In genomic region chr17:9167571-9168201, GRCm38 (mm10) we compare ENCODE assay signal across 8 mouse cellular contexts.
DNase-seq lines count a peak whose midpoint lies in the region; ATAC-seq and TF ChIP-seq lines count a peak whose summit lies in the region.

No protein-coding gene starts in this region.

- H3K27ac ChIP-seq in embryonic fibroblast, embryonic 13.5 days (ENCODE audit: insufficient read depth, low read length) = no peak overlapping the region
- H3K27ac ChIP-seq in midbrain, embryonic 13.5 days = peak overlapping the region; percentile 91

- no peaks in the 10 kb centered on the region for H3K36me3 ChIP-seq in midbrain, embryonic 13.5 days

- TF ChIP-seq POLR2A in embryonic fibroblast, embryonic 13.5 days (IDR thresholded peaks at IDR 0.05; ENCODE audit: low read depth, low read length) = no peak

- H3K9ac ChIP-seq in midbrain, embryonic 13.5 days (replicated peaks) = peak overlapping the region; percentile 75

- intact Hi-C loops in left cerebral cortex, postnatal 14 days (cut with DNase I) = loop anchor here (2.0 to 5.0 kb wide), 3 partner anchors 135 to 1150 kb away; partner anchors contain the start of gene Qk

- no peaks in the 10 kb centered on the region for H3K4me1 ChIP-seq in embryonic fibroblast, embryonic 13.5 days (ENCODE audit: control insufficient read depth, insufficient read depth, low read length)
- H3K4me1 ChIP-seq in midbrain, embryonic 13.5 days (replicated peaks) = peaks cover 31% of the 10 kb centered on the region

- under 1% methylated on average over 20 of the region's 20 CpGs for WGBS in midbrain, embryonic 13.5 days

- no peak for TF ChIP-seq CTCF in embryonic fibroblast, embryonic 13.5 days (IDR thresholded peaks at IDR 0.05; ENCODE audit: borderline replicate concordance, insufficient read depth, low read length)

- ATAC-seq in midbrain, embryonic 13.5 days = peak; percentile 66

- no peaks in the 10 kb centered on the region for H3K9me3 ChIP-seq in midbrain, embryonic 13.5 days

- peak; percentile 4 for DNase-seq in ovary, postnatal 36 days (ENCODE audit: low spot score)
- DNase-seq in ovary, postnatal 14 days (ENCODE audit: low spot score) = no peak
- DNase-seq in heart, postnatal 4 days = peak; percentile 10
- peak; percentile 28 to 42 for DNase-seq in left cerebral cortex, postnatal 14 days (ENCODE audit: low spot score in 2 of 2)
- peak; percentile 2 for DNase-seq in yolk sac, embryonic 10.5 days (ENCODE audit: low spot score)
- DNase-seq in ovary, adult 18-20 months (ENCODE audit: low spot score) = no peak

- peak overlapping the region; percentile 90 for H3K4me2 ChIP-seq in midbrain, embryonic 13.5 days (replicated peaks)

- peak overlapping the region; percentile 19 for H3K4me3 ChIP-seq in embryonic fibroblast, embryonic 13.5 days (ENCODE audit: insufficient read depth, low read length)
- peak overlapping the region; percentile 50 for H3K4me3 ChIP-seq in midbrain, embryonic 13.5 days (replicated peaks)

- H3K27me3 ChIP-seq in midbrain, embryonic 13.5 days = no peaks in the 10 kb centered on the region

Comparison
In these comparisons a context has a peak if more than half of its experiments do, and no peak if none do; other contexts are left out.
1. DNase-seq: peak in ovary, postnatal 36 days (single experiment), heart, postnatal 4 days (single experiment), left cerebral cortex, postnatal 14 days (2 of 2) and yolk sac, embryonic 10.5 days (single experiment); none in ovary, postnatal 14 days (single experiment) and ovary, adult 18-20 months (single experiment).